Mouse (Mus musculus) cortical plate, adult 2 months (tissue): Measurements from ENCODE around the gene Whrn.

Experiments
- CTCF ChIP-seq: fragments of 200-500 bp; IDR thresholded peaks from 2 replicates; pipeline ENCODE4 v1.5.1; 2011; ENCODE audit warnings: mild to moderate bottlenecking, control low read depth, low read length; ENCODE audit not compliant: insufficient read depth; ENCODE audit errors: extremely low read depth
- POLR2A ChIP-seq: fragments of 200-500 bp; IDR thresholded peaks from 2 replicates; pipeline ENCODE4 v1.6.1; 2011; ENCODE audit warnings: mild to moderate bottlenecking, low read length, control low read depth; ENCODE audit not compliant: insufficient read depth; ENCODE audit errors: extremely low read depth

DNA sequence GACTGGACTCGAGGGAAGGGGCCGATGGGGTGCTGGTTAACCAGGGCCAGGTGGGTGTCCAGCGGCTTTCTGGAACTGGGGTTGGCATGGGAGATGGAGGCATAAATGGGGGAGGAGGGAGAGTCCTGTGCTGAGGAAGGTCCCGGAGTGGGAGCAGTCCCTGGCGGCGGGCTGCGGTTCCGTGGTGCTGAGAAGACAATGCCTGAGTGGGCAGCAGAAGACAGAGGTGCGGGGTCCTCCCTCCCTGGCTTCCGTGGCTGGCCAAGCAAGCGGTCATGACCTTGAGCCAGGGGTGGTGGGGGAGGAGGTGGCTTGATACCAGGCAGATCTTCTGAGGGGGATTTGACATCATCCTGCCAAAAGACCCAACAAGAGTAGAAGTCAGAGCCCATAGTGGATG is 77.5 kb downstream of the Whrn start:
- TF ChIP-seq CTCF = no peak
- no peak for TF ChIP-seq POLR2A
